Mouse (Mus musculus) stomach, postnatal 0 days (tissue): ENCODE results near the gene Tshr.

Experiments used
- CTCF ChIP-seq: IDR thresholded peaks from 2 replicates; pipeline ENCODE4 v1.5.1; 2016; ENCODE audit warnings: antibody characterized with exemption, low read depth, mild to moderate bottlenecking, moderate library complexity
- EP300 ChIP-seq: optimal IDR thresholded peaks from 2 replicates; pipeline ENCODE3; 2016; ENCODE audit warnings: antibody characterized with exemption

DNA sequence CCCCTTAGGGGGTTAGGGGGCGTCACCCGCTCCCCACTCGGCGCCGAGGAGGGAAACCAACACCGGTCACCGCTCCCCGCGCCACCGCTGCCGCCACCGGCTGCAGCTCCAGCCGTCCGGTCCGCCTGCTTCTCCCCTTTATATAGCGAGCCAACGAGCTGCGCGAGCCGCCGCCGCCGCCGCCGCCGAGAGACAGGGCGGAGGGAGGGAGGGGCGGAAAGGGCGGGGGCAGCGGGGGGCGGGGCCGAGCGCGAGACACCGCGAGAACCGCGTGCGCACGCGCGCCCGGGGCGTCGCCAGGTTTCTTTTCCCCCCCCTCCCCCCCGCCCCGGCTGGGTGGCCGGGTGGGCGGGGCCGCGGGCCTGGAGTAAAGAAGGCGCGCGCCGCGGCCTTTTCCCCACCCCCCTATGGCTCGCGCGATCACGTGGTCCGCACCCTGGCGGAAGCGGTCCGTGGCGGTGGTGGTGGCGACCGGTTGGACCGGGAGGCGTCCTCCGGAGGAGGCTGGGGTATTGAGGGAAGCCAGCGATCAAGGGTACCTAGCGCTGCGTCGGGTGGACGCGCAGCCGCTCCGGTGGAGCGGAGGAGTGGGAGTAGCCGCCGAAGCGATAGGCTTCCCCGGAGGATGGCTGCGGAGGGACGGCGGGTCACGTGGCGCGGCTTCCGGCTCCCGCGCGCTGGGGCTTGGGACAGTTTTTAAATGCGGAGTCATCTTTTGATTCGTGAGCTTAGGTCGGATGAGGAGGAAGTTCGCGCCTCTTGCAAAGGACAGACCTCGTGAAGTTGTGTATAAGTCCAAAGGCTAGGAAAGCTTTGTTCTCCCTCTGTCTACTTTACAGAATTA, 205.7 kb downstream of the Tshr start, which contains the start of gene Gtf2a1:
- TF ChIP-seq CTCF (peak; percentile 2; the same call in 1 of the 2 replicates), EP300 (peak; percentile 32)
